Mouse (Mus musculus): ENCODE results near the gene Efcc1.

DNA sequence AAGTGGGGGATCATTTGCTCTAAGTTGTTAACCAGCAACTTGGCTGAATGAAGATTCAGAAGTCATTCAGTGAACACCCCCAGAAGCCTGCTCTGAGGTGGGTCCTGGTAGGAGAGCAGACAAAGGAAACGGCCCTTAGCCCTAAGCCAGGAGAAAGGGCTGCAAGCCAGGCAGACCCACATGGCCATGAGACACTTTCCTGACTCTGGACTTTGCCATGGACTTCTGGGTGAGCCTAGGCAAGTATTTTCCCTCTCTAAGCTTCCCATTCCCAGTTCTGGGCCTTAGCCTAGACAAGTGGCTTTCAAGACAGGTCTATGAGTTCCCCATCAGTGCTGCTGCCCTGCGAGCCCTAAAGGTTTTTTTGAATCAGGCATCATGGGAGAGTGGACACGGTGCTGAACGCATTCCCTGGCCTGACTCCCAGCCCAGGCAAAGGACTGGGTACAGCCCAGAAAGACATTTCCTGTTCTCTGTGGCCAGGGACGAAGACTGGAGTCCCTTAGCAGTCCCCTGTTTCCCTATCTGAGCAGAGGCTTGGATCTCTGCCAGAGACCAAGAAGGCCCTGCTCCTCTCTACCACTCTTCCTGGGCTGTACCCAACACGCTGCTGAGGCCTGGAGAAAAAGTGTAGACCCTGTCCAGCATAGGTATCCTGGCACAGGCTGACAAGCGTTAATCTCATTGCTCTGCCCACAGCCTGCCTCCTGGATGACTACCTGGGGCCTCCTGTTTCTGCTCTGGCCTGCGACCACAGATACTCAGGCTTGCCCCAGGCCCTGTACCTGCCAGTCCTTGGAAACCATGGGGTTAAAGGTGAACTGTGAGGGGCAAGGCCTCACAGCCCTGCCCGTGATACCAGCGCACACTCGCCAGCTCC lies 47.9 kb downstream of the Efcc1 start:
- TF ChIP-seq TAL1 (conservative IDR thresholded peaks at IDR 0.05; ENCODE audit: low read depth, low read length) (no peak), GATA1 (IDR thresholded peaks at IDR 0.05; ENCODE audit: borderline replicate concordance, low read length) (no peak), CTCF (IDR thresholded peaks at IDR 0.05; ENCODE audit: low read depth, low read length) (no peak), POLR2AphosphoS5 (IDR thresholded peaks at IDR 0.05; ENCODE audit: insufficient replicate concordance, low read depth, low read length) (no peak)
